Mouse (Mus musculus) heart, embryonic 13.5 days (tissue): Measurements from ENCODE around the gene Trappc13. TPM values are rescaled to one million over a fixed set of nuclear protein-coding genes. Genes with fewer than 3 reads are reported as not detected.

Experiments used
- ATAC-seq: fragments of 200-750 bp; cut with Nextera tagmentation; 2 replicates; pipeline ENCODE4 v1.8.0; 2017; ENCODE audit warnings: moderate TSS enrichment; ENCODE audit not compliant: insufficient number of reproducible peaks, low FRiP score, low TSS enrichment; ENCODE audit errors: extremely low read depth
- H3K27ac ChIP-seq: fragments of 300-500 bp; sonication (generic); replicated peaks from 2 replicates; pipeline ENCODE4 v1.5.1; 2015; ENCODE audit warnings: moderate library complexity, mild to moderate bottlenecking, inconsistent platforms
- H3K27me3 ChIP-seq: fragments of 300-500 bp; sonication (generic); replicated peaks from 2 replicates; pipeline ENCODE4 v1.6.1; 2015; ENCODE audit warnings: mild to moderate bottlenecking, inconsistent platforms
- H3K36me3 ChIP-seq: fragments of 300-500 bp; sonication (generic); 2 replicates; pipeline ENCODE4 v1.6.1; 2015; ENCODE audit warnings: mild to moderate bottlenecking, inconsistent platforms
- H3K4me1 ChIP-seq: fragments of 300-500 bp; sonication (generic); 2 replicates; pipeline ENCODE4 v1.6.1; 2015; ENCODE audit warnings: inconsistent platforms
- H3K4me2 ChIP-seq: fragments of 300-500 bp; sonication (generic); 2 replicates; pipeline ENCODE4 v1.6.1; 2015; ENCODE audit warnings: inconsistent platforms, mild to moderate bottlenecking, moderate library complexity
- H3K4me3 ChIP-seq: fragments of 300-500 bp; sonication (generic); 2 replicates; pipeline ENCODE4 v1.5.1; 2015; ENCODE audit warnings: moderate library complexity, mild to moderate bottlenecking, inconsistent platforms
- H3K9ac ChIP-seq: fragments of 300-500 bp; sonication (generic); 2 replicates; pipeline ENCODE4 v1.6.1; 2015; ENCODE audit warnings: inconsistent platforms, mild to moderate bottlenecking, moderate library complexity
- H3K9me3 ChIP-seq: fragments of 300-500 bp; sonication (generic); 2 replicates; pipeline ENCODE4 v1.6.1; 2016; ENCODE audit warnings: inconsistent platforms
- WGBS: fragments of 180-500 bp; shearing (Covaris S2); methylation state at CpG from one replicate; pipeline ENCODE4 v1.1.7; 2015; ENCODE audit warnings: mixed read lengths; 5-methylcytosine and 5-hydroxymethylcytosine counted together
- polyA plus RNA-seq: library from polyadenylated mRNA; unstranded; fragments of >200 nt; fragmentation: Nextera tagmentation; extraction: Ambion mirVana; gene quantifications from 2 replicates; pipeline ENCODE4 v1.2.1, GENCODE M21; 2015

Gene Trappc13
- polyA plus RNA-seq, 1 experiment from 2014 or later = 41.9 TPM

- H3K4me1 ChIP-seq = peaks cover 18% of the 10 kb centered on the region
- H3K4me3 ChIP-seq = no peak overlapping the region
- 41% methylated on average over 12 of the region's 12 CpGs for WGBS
- no peaks in the 10 kb centered on the region for H3K36me3 ChIP-seq
- ATAC-seq = no peak
- no peak overlapping the region; the same call in 1 of the 2 replicates for H3K9ac ChIP-seq
- H3K4me2 ChIP-seq = peak overlapping the region; percentile 38
- H3K9me3 ChIP-seq = no peaks in the 10 kb centered on the region
- no peak overlapping the region for H3K27ac ChIP-seq
- 0 out of 2 replicates have a peak, but pooled peaks cover 5% of the 10 kb centered on the region for H3K27me3 ChIP-seq
Observed at GRCm38 (mm10) chr13:104112266-104112900, 65.9 kb downstream of the Trappc13 start.

GRCm38 (mm10) chr13:104110526-104110925 is 67.7 kb downstream of the Trappc13 start:
- no peaks in the 10 kb centered on the region for H3K9me3 ChIP-seq
- peak overlapping the region; percentile 89 for H3K4me3 ChIP-seq
- H3K9ac ChIP-seq = peak overlapping the region; percentile 87
- no peak overlapping the region for H3K27ac ChIP-seq
- ATAC-seq = no peak
- H3K4me1 ChIP-seq = peaks cover 18% of the 10 kb centered on the region
- H3K4me2 ChIP-seq = peak overlapping the region; percentile 87
- no peaks in the 10 kb centered on the region for H3K36me3 ChIP-seq
- H3K27me3 ChIP-seq = 0 out of 2 replicates have a peak, but pooled peaks cover 5% of the 10 kb centered on the region
- WGBS = 51% methylated on average over 7 of the region's 7 CpGs

GRCm38 (mm10) chr13:104109816-104110521 is 68.3 kb downstream of the Trappc13 start:
- Histone ChIP-seq H3K27me3 (0 out of 2 replicates have a peak, but pooled peaks cover 5% of the 10 kb centered on the region), H3K4me3 (peak overlapping the region; percentile 89), H3K9ac (peak overlapping the region; percentile 87), H3K36me3 (0 out of 2 replicates have a peak, but pooled peaks cover 4% of the 10 kb centered on the region), H3K4me1 (peaks cover 18% of the 10 kb centered on the region), H3K27ac (peak overlapping the region; percentile 40; the same call in 1 of the 2 replicates), H3K4me2 (peak overlapping the region; percentile 87), H3K9me3 (no peaks in the 10 kb centered on the region)
- peak; percentile 31 for ATAC-seq
- 3% methylated on average over 36 of the region's 38 CpGs for whole genome bisulfite sequencing

GRCm38 (mm10) chr13:104109288-104109815 is 68.9 kb downstream of the Trappc13 start, which contains the start of the genes Nln and Sgtb:
TSS of gene Nln (minus strand) at chr13:104109614.
TSS of gene Sgtb (plus strand) at chr13:104109741.
- Histone ChIP-seq H3K36me3 (peaks cover 9% of the 10 kb centered on the region), H3K4me1 (peaks cover 18% of the 10 kb centered on the region), H3K4me2 (peak within 1 kb of the TSS; percentile 87), H3K9ac (peak within 1 kb of the TSS; percentile 87), H3K27me3 (0 out of 2 replicates have a peak, but pooled peaks cover 5% of the 10 kb centered on the region), H3K9me3 (peaks cover 5% of the 10 kb centered on the region; the same call in 1 of the 2 replicates), H3K4me3 (peak within 1 kb of the TSS; percentile 89), H3K27ac (peak within 1 kb of the TSS; percentile 77)
- ATAC-seq = peak; percentile 99
- WGBS = under 1% methylated on average over 36 of the region's 44 CpGs

GRCm38 (mm10) chr13:104108651-104109287 is 69.5 kb downstream of the Trappc13 start:
- peaks cover 11% of the 10 kb centered on the region; the same call in 1 of the 2 replicates for H3K9me3 ChIP-seq

GRCm38 (mm10) chr13:104101606-104102235 is 76.5 kb downstream of the Trappc13 start:
- no peak overlapping the region for H3K4me3 ChIP-seq
- 71% methylated on average over 5 of the region's 5 CpGs for WGBS
- ATAC-seq = no peak
- peaks cover 16% of the 10 kb centered on the region for H3K36me3 ChIP-seq
- no peak overlapping the region for H3K9ac ChIP-seq
- H3K9me3 ChIP-seq = peaks cover 12% of the 10 kb centered on the region; the same call in 1 of the 2 replicates
- no peak overlapping the region for H3K27ac ChIP-seq
- peaks cover 17% of the 10 kb centered on the region for H3K4me1 ChIP-seq
- H3K4me2 ChIP-seq = no peak overlapping the region
- no peaks in the 10 kb centered on the region for H3K27me3 ChIP-seq

More at GRCm38 (mm10) chr13:104108651-104109287, 69.5 kb downstream of the Trappc13 start:
- peak overlapping the region; percentile 87 for H3K4me2 ChIP-seq
- peak overlapping the region; percentile 77 for H3K27ac ChIP-seq
- ATAC-seq = no peak
- WGBS = 1% methylated on average over 24 of the region's 24 CpGs
- H3K9ac ChIP-seq = peak overlapping the region; percentile 87
- H3K4me1 ChIP-seq = peaks cover 18% of the 10 kb centered on the region
- peaks cover 15% of the 10 kb centered on the region for H3K36me3 ChIP-seq
- H3K4me3 ChIP-seq = peak overlapping the region; percentile 89
- 0 out of 2 replicates have a peak, but pooled peaks cover 5% of the 10 kb centered on the region for H3K27me3 ChIP-seq

GRCm38 (mm10) chr13:104100416-104100815 is 77.9 kb downstream of the Trappc13 start:
- peaks cover 12% of the 10 kb centered on the region; the same call in 1 of the 2 replicates for H3K9me3 ChIP-seq
- no peak overlapping the region for H3K9ac ChIP-seq
- no peak for ATAC-seq
- 81% methylated on average over 4 of the region's 4 CpGs for WGBS
- peaks cover 15% of the 10 kb centered on the region for H3K36me3 ChIP-seq
- no peak overlapping the region for H3K27ac ChIP-seq
- H3K4me2 ChIP-seq = no peak overlapping the region
- no peaks in the 10 kb centered on the region for H3K27me3 ChIP-seq
- no peak overlapping the region for H3K4me3 ChIP-seq
- H3K4me1 ChIP-seq = peaks cover 31% of the 10 kb centered on the region

GRCm38 (mm10) chr13:104097190-104097589 is 81.1 kb downstream of the Trappc13 start:
- no peak overlapping the region for H3K4me3 ChIP-seq
- no peaks in the 10 kb centered on the region for H3K9me3 ChIP-seq
- no peaks in the 10 kb centered on the region for H3K27me3 ChIP-seq
- no peak for ATAC-seq
- no peaks in the 10 kb centered on the region for H3K36me3 ChIP-seq
- WGBS = 43% methylated on average over 7 of the region's 7 CpGs
- peak overlapping the region; percentile 11; the same call in 1 of the 2 replicates for H3K9ac ChIP-seq
- peak overlapping the region; percentile 46 for H3K27ac ChIP-seq
- peaks cover 45% of the 10 kb centered on the region for H3K4me1 ChIP-seq
- peak overlapping the region; percentile 21 for H3K4me2 ChIP-seq

- ATAC-seq = no peak
- WGBS = 44% methylated on average over 7 of the region's 7 CpGs
Observed at GRCm38 (mm10) chr13:104095955-104096354, 82.3 kb downstream of the Trappc13 start.

GRCm38 (mm10) chr13:104094531-104095385 is 83.5 kb downstream of the Trappc13 start:
- Histone ChIP-seq H3K36me3 (no peaks in the 10 kb centered on the region), H3K4me3 (no peak overlapping the region), H3K27me3 (no peaks in the 10 kb centered on the region), H3K4me2 (no peak overlapping the region), H3K9ac (no peak overlapping the region), H3K27ac (peak overlapping the region; percentile 30), H3K9me3 (no peaks in the 10 kb centered on the region), H3K4me1 (peaks cover 46% of the 10 kb centered on the region)
- WGBS = 71% methylated on average over 11 of the region's 11 CpGs
- 0 out of 2 replicates have a peak, but pooled peaks have one; percentile 61 for ATAC-seq

More at GRCm38 (mm10) chr13:104095955-104096354, 82.3 kb downstream of the Trappc13 start:
- Histone ChIP-seq H3K9me3 (no peaks in the 10 kb centered on the region), H3K27ac (no peak overlapping the region), H3K4me3 (no peak overlapping the region), H3K9ac (no peak overlapping the region), H3K4me2 (no peak overlapping the region), H3K27me3 (no peaks in the 10 kb centered on the region), H3K4me1 (peaks cover 46% of the 10 kb centered on the region), H3K36me3 (no peaks in the 10 kb centered on the region)
